Mouse (Mus musculus) thymus, adult 2 months (tissue): Measurements from ENCODE around the gene Fank1. TPM values are rescaled to one million over a fixed set of nuclear protein-coding genes. Genes with fewer than 3 reads are reported as not detected.
A peak's percentile ranks its signal among the peaks of the same experiment; 100 is the strongest.

Experiments used
- DNase-seq: peaks from one replicate; pipeline ENCODE4 v3.0.0; 2021
- H3K27ac ChIP-seq: fragments of 200-500 bp; 2 replicates; pipeline ENCODE4 v1.5.1; 2012; ENCODE audit warnings: low read length, control low read depth; ENCODE audit not compliant: control insufficient read depth, insufficient read depth
- H3K27me3 ChIP-seq: fragments of 200-500 bp; 2 replicates; pipeline ENCODE4 v1.6.1; 2012; ENCODE audit warnings: mild to moderate bottlenecking, low read length, moderate library complexity, mixed read lengths; ENCODE audit not compliant: control insufficient read depth, insufficient read depth
- H3K36me3 ChIP-seq: fragments of 200-500 bp; 2 replicates; pipeline ENCODE4 v1.6.1; 2012; ENCODE audit warnings: mild to moderate bottlenecking, low read length, moderate library complexity; ENCODE audit not compliant: control insufficient read depth, insufficient read depth
- H3K4me1 ChIP-seq: fragments of 200-500 bp; replicated peaks from 2 replicates; pipeline ENCODE4 v1.6.1; 2012; ENCODE audit warnings: low read length; ENCODE audit not compliant: control insufficient read depth, insufficient read depth
- H3K4me3 ChIP-seq: fragments of 200-500 bp; 2 replicates; pipeline ENCODE4 v1.5.1; 2012; ENCODE audit warnings: mild to moderate bottlenecking, low read length, control low read depth, moderate library complexity; ENCODE audit not compliant: control insufficient read depth, insufficient read depth
- CTCF ChIP-seq: fragments of 200-500 bp; IDR thresholded peaks from 2 replicates; pipeline ENCODE4 v1.5.1; 2012; ENCODE audit warnings: mild to moderate bottlenecking, control low read depth, low read length, moderate library complexity, borderline replicate concordance; ENCODE audit not compliant: control insufficient read depth, poor library complexity, insufficient read depth; ENCODE audit errors: extremely low read depth
- POLR2A ChIP-seq: fragments of 200-500 bp; IDR thresholded peaks from 2 replicates; pipeline ENCODE4 v1.6.1; 2012; ENCODE audit warnings: mild to moderate bottlenecking, low read length, control low read depth, moderate library complexity; ENCODE audit not compliant: control insufficient read depth, poor library complexity, insufficient read depth; ENCODE audit errors: extremely low read depth
- WGBS: fragments of 180-500 bp; shearing (Covaris S2); methylation state at CpG from one replicate; pipeline ENCODE4 v1.1.7; 2018; 5-methylcytosine and 5-hydroxymethylcytosine counted together
- polyA plus RNA-seq: library from polyadenylated mRNA; depleted of rRNA; stranded (reverse); fragments of >200 nt; gene quantifications from 2 replicates; pipeline ENCODE4 v1.2.3, GENCODE M21; 2012

Fank1 gene
- polyA plus RNA-seq, 1 experiment = 0.32 TPM

DNA sequence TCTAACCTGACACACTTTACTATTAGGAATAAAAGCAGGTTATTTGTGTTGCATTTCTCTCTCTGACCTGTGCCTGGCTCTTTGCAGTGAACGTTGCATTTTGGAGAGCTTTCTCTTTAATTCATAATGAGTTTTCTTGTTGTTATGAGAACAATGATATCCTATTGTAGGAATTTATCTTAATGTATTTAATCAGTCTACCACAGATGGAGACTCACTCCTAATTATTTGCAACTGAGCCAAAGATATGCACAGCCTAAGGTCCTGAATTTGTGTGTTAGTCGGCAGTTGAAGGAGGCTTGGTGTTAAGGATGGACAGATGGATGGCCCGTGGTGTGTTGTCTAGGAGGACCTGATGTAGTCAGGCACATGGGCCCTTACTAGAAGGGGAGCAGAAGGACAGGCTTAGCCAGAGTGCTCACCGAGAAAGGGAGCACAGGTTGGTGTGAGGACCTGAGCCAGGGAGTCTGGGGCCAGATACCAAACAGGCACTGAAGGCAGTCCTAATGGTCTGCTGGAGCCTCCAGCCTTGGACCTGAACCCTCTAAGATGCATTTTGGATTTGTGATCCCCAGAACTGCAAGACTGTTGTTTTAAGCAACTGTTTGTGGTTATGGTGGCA lies 14.1 kb downstream of the Fank1 start:
- Histone ChIP-seq H3K27ac (no peak overlapping the region), H3K36me3 (no peaks in the 10 kb centered on the region), H3K4me3 (no peak overlapping the region), H3K27me3 (no peaks in the 10 kb centered on the region), H3K4me1 (no peaks in the 10 kb centered on the region)
- DNase-seq = no peak
- WGBS = 93% methylated on average over 4 of the region's 4 CpGs
- no peak for TF ChIP-seq POLR2A
- no peak for TF ChIP-seq CTCF

DNA sequence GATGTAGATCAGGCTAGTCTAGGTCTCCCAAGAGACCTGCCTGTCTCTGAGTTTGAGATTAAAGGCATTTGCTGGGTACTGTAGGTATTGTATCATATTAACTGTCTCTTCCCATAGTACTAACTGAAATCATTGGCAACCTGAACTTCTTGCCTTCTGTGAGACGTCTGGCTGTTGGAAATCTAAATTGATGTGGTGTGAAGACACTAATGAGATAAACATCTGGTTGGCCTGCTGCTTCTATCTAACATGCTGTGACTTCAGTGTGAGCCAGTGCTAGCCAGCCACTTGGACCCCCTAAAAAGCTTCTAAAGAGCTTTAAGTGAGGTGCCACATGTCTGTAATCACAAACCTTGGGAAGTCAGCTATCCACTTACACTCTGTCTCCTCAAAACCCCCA lies 16.1 kb downstream of the Fank1 start:
- no peak overlapping the region for H3K4me3 ChIP-seq
- H3K36me3 ChIP-seq = no peaks in the 10 kb centered on the region
- no peak for DNase-seq
- 75% methylated on average over 1 of the region's 1 CpGs for WGBS
- TF ChIP-seq POLR2A (no peak), CTCF (no peak)
- no peaks in the 10 kb centered on the region for H3K4me1 ChIP-seq
- H3K27me3 ChIP-seq = no peaks in the 10 kb centered on the region
- H3K27ac ChIP-seq = no peak overlapping the region

DNA sequence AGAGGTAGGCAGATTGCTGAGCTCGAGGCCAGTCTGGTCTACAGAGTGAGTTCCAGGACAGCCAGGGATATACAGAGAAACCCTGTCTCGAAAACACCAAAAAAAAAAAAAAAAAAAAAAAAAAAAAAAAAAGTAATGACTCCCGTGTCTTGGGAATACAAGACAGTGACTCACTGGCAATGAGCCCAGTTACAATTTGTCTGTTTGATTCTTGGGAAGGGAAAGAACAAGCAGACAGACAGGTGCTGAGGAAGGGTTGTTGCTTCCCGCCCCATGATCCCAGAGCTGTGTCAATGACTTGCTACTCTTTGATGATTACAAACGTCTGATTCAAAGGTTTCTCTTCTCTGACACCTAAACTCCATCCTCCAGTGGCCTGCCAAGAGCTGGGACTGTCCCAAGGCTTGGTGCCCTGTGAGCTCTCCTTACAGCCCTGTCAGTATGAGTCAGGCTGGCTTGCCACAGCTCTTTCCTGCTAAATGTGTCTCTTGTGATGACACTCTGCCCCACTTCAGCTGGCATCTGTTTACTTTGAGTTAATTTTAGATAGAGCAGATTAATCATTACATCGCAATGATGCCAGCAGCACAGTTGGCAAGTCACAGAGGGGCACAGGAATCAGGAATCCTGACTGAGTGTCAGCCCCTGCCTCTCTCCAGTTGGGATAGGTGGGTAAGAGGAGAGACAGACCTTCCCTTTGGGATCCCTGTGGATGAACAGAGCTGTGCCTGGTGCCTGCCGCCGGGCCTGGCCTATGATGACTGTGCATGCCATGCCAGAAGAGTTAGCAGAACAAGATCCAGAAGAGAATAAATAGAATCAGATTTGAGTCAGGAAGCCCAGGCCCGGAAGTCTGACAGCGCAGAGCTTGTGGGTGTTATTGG lies 16.8 kb downstream of the Fank1 start:
- Histone ChIP-seq H3K36me3 (no peaks in the 10 kb centered on the region), H3K4me1 (no peaks in the 10 kb centered on the region), H3K4me3 (no peak overlapping the region), H3K27ac (no peak overlapping the region), H3K27me3 (no peaks in the 10 kb centered on the region)
- 74% methylated on average over 10 of the region's 10 CpGs for WGBS
- TF ChIP-seq CTCF (no peak), POLR2A (no peak)
- no peak for DNase-seq

DNA sequence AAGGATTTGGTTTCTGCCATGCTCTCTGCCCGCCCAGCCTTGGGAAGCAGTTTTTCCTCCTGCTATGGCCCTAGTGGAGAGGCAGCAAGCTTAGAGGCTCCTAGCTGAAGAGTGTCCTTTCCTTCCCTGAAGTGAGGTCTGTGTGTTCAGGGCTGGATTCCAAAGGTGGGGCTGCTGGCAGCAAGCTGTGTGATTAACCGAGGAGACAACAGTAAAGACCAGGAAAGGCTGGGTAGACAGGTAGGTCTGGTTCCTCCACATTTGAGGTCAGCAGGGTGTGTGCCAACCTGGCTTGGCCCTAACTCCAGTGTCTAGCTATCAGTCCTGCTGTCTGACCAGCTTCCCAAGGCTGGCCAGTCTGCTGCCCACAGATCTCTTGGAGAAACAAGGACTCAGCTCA lies 18.1 kb downstream of the Fank1 start:
- no peak for TF ChIP-seq CTCF
- WGBS = 97% methylated on average over 2 of the region's 2 CpGs
- H3K36me3 ChIP-seq = no peaks in the 10 kb centered on the region
- H3K4me1 ChIP-seq = no peaks in the 10 kb centered on the region
- DNase-seq = no peak
- no peak overlapping the region for H3K27ac ChIP-seq
- H3K27me3 ChIP-seq = no peaks in the 10 kb centered on the region
- H3K4me3 ChIP-seq = no peak overlapping the region

DNA sequence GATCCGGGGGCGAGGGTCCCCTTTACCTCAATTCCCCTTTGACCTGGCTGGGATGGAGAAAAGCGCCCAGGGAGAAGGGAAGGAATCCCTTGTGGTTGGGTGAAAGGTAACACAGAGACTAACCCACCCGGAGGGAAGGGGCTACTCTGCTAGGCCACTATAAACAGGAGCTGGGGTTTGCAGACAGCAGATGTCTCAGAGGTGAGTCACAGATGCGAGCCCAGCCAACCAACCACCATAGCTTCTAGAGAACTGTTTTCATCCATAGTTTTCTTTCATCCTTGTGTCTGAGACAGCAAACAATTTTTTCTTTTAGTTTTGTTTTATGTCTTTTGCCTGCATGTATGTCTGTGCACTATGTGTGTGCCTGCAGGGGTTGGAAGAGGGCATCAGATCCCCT lies 23.3 kb downstream of the Fank1 start:
- Histone ChIP-seq H3K4me3 (no peak overlapping the region), H3K4me1 (no peaks in the 10 kb centered on the region), H3K27me3 (no peaks in the 10 kb centered on the region), H3K27ac (no peak overlapping the region), H3K36me3 (no peaks in the 10 kb centered on the region)
- 82% methylated on average over 5 of the region's 5 CpGs for WGBS
- no peak for TF ChIP-seq POLR2A
- no peak for TF ChIP-seq CTCF
- DNase-seq = no peak

DNA sequence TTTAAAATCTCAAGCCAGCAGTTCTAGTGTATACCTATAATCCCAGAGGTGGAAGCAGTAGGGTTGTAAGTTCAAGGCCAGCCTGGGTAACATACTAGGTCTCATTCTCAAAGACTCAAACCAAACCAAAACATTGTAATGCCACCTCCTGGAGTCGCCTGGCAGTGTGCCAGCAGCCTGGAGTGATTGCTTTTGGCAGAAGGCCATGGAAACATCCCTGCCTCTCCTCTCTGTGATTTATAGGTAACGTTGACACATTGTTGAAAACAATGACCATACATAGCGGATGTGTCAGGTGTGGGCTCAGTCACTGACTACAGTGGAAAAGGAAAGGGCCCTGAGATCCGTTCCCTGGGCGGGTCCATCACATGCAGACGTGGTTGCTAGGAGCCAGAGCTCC lies 25.2 kb downstream of the Fank1 start:
- H3K27me3 ChIP-seq = no peaks in the 10 kb centered on the region
- DNase-seq = no peak
- H3K36me3 ChIP-seq = no peaks in the 10 kb centered on the region
- TF ChIP-seq POLR2A (no peak), CTCF (no peak)
- WGBS = 80% methylated on average over 6 of the region's 6 CpGs
- no peak overlapping the region for H3K4me3 ChIP-seq
- no peaks in the 10 kb centered on the region for H3K4me1 ChIP-seq
- no peak overlapping the region for H3K27ac ChIP-seq

DNA sequence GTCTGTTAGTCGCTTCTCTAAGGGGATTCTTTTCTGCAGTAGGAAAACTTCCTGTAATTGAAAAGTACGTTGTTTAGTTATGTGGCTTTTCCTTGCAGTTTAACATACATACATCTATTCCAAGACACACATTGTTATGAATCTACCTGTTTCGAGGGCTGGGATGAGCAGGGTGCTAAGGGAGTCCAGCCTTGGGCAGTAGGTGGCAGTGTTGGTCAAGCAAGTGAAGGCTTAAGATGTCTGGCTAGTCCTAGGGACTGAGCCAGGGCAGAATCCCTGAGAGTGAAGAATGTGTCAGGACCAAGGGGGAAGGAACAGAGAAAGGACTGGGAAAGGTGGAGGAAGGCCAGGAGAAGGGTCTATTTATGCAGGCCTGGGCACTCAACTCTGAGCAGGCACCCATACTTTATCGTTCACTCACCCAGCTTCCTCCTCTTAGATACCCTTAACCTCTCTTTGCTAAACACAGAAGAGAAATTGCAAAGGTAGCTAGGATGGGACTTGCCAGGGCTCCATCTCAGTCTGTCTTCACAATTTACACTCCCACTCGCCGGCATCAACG lies 29.0 kb downstream of the Fank1 start:
- 63% methylated on average over 7 of the region's 7 CpGs for WGBS
- TF ChIP-seq CTCF (no peak), POLR2A (no peak)

More for the DNA sequence above, 29.0 kb downstream of the Fank1 start:
- DNase-seq = peak; percentile 36
- Histone ChIP-seq H3K27ac (no peak overlapping the region), H3K27me3 (no peaks in the 10 kb centered on the region), H3K4me3 (no peak overlapping the region), H3K4me1 (no peaks in the 10 kb centered on the region), H3K36me3 (no peaks in the 10 kb centered on the region)
